Mouse (Mus musculus) MEL (cell line): ENCODE results near the gene Olfr272. TPM values are rescaled to one million over a fixed set of nuclear protein-coding genes. Genes with fewer than 3 reads are reported as not detected.
A peak's percentile ranks its signal among the peaks of the same experiment; 100 is the strongest.

ENCODE experiments used
- DNase-seq: peaks from one replicate; pipeline ENCODE4 v3.0.0; 2011; ENCODE audit warnings: low read depth, low spot score
- H3K27ac ChIP-seq: 2 replicates; pipeline ENCODE4 v1.5.1; 2012; ENCODE audit warnings: low read depth, mild to moderate bottlenecking, control low read depth, low read length, moderate library complexity; ENCODE audit not compliant: control insufficient read depth
- H3K27me3 ChIP-seq, 2 experiments: fragments of 150-350 bp in 1 of 2; sonication (generic) in 1 of 2; 2 replicates each; pipeline ENCODE4 v1.6.1; 2012; ENCODE audit warnings: low read length in 2 of 2, mild to moderate bottlenecking in 2 of 2, improper control_type of control experiment in 1 of 2, moderate library complexity in 1 of 2; ENCODE audit not compliant: insufficient read depth in 2 of 2, control insufficient read depth in 1 of 2
- H3K36me3 ChIP-seq, 2 experiments: 2 replicates each; pipeline ENCODE4 v1.6.1; 2012 to 2014; ENCODE audit warnings: low read length in 2 of 2, improper control_type of control experiment in 1 of 2, inconsistent platforms in 1 of 2, mild to moderate bottlenecking in 1 of 2; ENCODE audit not compliant: insufficient read depth in 2 of 2, control insufficient read depth in 1 of 2
- H3K4me1 ChIP-seq, 2 experiments: fragments of 150-350 bp in 1 of 2; sonication (generic) in 1 of 2; 2 replicates each; pipeline ENCODE4 v1.6.1; 2012; ENCODE audit warnings: low read length in 2 of 2, improper control_type of control experiment in 1 of 2, mild to moderate bottlenecking in 1 of 2; ENCODE audit not compliant: insufficient read depth in 2 of 2, control insufficient read depth in 1 of 2
- H3K4me3 ChIP-seq, 2 experiments: fragments of 150-350 bp in 1 of 2; sonication (generic) in 1 of 2; 2 replicates each; pipeline ENCODE4 v1.5.1; 2012; ENCODE audit warnings: low read depth in 2 of 2, low read length in 2 of 2, mild to moderate bottlenecking in 2 of 2, moderate library complexity in 2 of 2, control low read depth in 1 of 2, improper control_type of control experiment in 1 of 2; ENCODE audit not compliant: control insufficient read depth in 1 of 2, insufficient read depth in 1 of 2
- H3K79me2 ChIP-seq: 2 replicates; pipeline ENCODE4 v1.6.1; 2012; ENCODE audit warnings: mild to moderate bottlenecking, low read length, moderate library complexity; ENCODE audit not compliant: control insufficient read depth, poor library complexity, insufficient read depth
- H3K9ac ChIP-seq: 2 replicates; pipeline ENCODE4 v1.6.1; 2012; ENCODE audit warnings: low read depth, mild to moderate bottlenecking, control low read depth, low read length, moderate library complexity; ENCODE audit not compliant: control insufficient read depth, poor library complexity, severe bottlenecking
- H3K9me3 ChIP-seq: fragments of 150-350 bp; sonication (generic); replicated peaks from 2 replicates; pipeline ENCODE4 v1.6.1; 2012; ENCODE audit warnings: mild to moderate bottlenecking, low read length, improper control_type of control experiment, moderate library complexity; ENCODE audit not compliant: insufficient read depth
- CHD1 ChIP-seq: IDR thresholded peaks from 2 replicates; pipeline ENCODE4 v1.6.1; 2012; ENCODE audit warnings: low read depth, mild to moderate bottlenecking, inconsistent platforms, low read length, improper control_type of control experiment
- EP300 ChIP-seq, 2 experiments: IDR thresholded peaks; 2 replicates each; pipeline ENCODE4 v1.6.1; 2011; ENCODE audit warnings: improper control_type of control experiment in 2 of 2, low read length in 2 of 2, low read depth in 1 of 2, mild to moderate bottlenecking in 1 of 2
- MAFK ChIP-seq: IDR thresholded peaks from 2 replicates; pipeline ENCODE4 v1.6.1; 2011; ENCODE audit warnings: low read depth, mild to moderate bottlenecking, low read length, improper control_type of control experiment, borderline replicate concordance
- MAZ ChIP-seq: IDR thresholded peaks from 2 replicates; pipeline ENCODE4 v1.6.1; 2012; ENCODE audit warnings: low read depth, mild to moderate bottlenecking, inconsistent platforms, low read length, improper control_type of control experiment
- MYB ChIP-seq: IDR thresholded peaks from 2 replicates; pipeline ENCODE4 v1.6.1; 2011; ENCODE audit warnings: mild to moderate bottlenecking, low read depth, low read length, improper control_type of control experiment
- NELFE ChIP-seq: IDR thresholded peaks from 2 replicates; pipeline ENCODE4 v1.6.1; 2011; ENCODE audit warnings: low read depth, low read length, improper control_type of control experiment
- NRF1 ChIP-seq: IDR thresholded peaks from 2 replicates; pipeline ENCODE4 v1.6.1; 2014; ENCODE audit warnings: low read depth, mild to moderate bottlenecking, inconsistent platforms, low read length, improper control_type of control experiment, moderate library complexity; ENCODE audit not compliant: poor library complexity, insufficient read depth, severe bottlenecking
- POLR2A ChIP-seq, 2 experiments: IDR thresholded peaks; 2 replicates each; pipeline ENCODE4 v1.6.1; 2011 to 2012; ENCODE audit warnings: low read length in 2 of 2, mild to moderate bottlenecking in 2 of 2, control low read depth in 1 of 2, improper control_type of control experiment in 1 of 2, low read depth in 1 of 2, moderate library complexity in 1 of 2; ENCODE audit not compliant: control insufficient read depth in 1 of 2, insufficient read depth in 1 of 2, poor library complexity in 1 of 2
- POLR2AphosphoS2 ChIP-seq: IDR thresholded peaks from 2 replicates; pipeline ENCODE4 v1.6.1; 2011; ENCODE audit warnings: low read length, improper control_type of control experiment
- SMC3 ChIP-seq: IDR thresholded peaks from 2 replicates; pipeline ENCODE4 v1.6.1; 2011; ENCODE audit warnings: low read depth, low read length, improper control_type of control experiment
- TCF12 ChIP-seq: IDR thresholded peaks from 2 replicates; pipeline ENCODE4 v1.6.1; 2014; ENCODE audit warnings: low read depth, mild to moderate bottlenecking, inconsistent platforms, low read length, improper control_type of control experiment, moderate library complexity
- ZKSCAN1 ChIP-seq: IDR thresholded peaks from 2 replicates; pipeline ENCODE4 v1.6.1; 2012; ENCODE audit warnings: low read depth, mild to moderate bottlenecking, inconsistent platforms, low read length, improper control_type of control experiment, moderate library complexity
- ZNF384 ChIP-seq: IDR thresholded peaks from 2 replicates; pipeline ENCODE4 v1.6.1; 2012; ENCODE audit warnings: low read depth, mild to moderate bottlenecking, inconsistent platforms, low read length, improper control_type of control experiment
- polyA plus RNA-seq, 2 experiments: library from polyadenylated mRNA; stranded (reverse) in 1 of 2; unstranded in 1 of 2; fragments of >175 nt in 1 of 2; fragments of >200 nt in 1 of 2; gene quantifications; 2 replicates each; pipeline versions ENCODE4 v1.2.1 to v1.2.4; 2012; ENCODE audit warnings: low replicate concordance in 2 of 2, low read depth in 1 of 2; ENCODE audit not compliant: insufficient read length in 2 of 2, insufficient read depth in 1 of 2, missing spikeins in 1 of 2
- total RNA-seq: library from RNA; depleted of rRNA; stranded (reverse); fragments of 300-350 nt; gene quantifications from 2 replicates; pipeline ENCODE4 v1.2.3, GENCODE M21; 2012

The Olfr272 gene
- total and polyA plus RNA-seq, 3 experiments: not detected

- Histone ChIP-seq H3K4me1 (no peaks in the 10 kb centered on the region; a peak in 2 of 4 replicates), H3K27me3 (no peaks in the 10 kb centered on the region), H3K79me2 (no peaks in the 10 kb centered on the region), H3K9me3 (no peaks in the 10 kb centered on the region), H3K9ac (no peak overlapping the region), H3K36me3 (no peaks in the 10 kb centered on the region), H3K4me3 (no peak overlapping the region; a peak in 1 of 4 replicates), H3K27ac (no peak overlapping the region)
- DNase-seq: peak; percentile 29
- TF ChIP-seq NELFE: no peak
- TF ChIP-seq ZKSCAN1: no peak
- TF ChIP-seq MAFK: peak; percentile 61; the same call in 1 of the 2 replicates
- TF ChIP-seq MYB: peak; percentile 54; the same call in 1 of the 2 replicates
- 0 out of 4 replicates have a peak, but pooled peaks of 1 of the 2 experiments have one; percentile 43 for TF ChIP-seq EP300 (IDR thresholded peaks at IDR 0.05; ENCODE audit: low read depth in 1 of 2, low read length in 2 of 2)
- TF ChIP-seq, all 39 proteins: peak for 3
Measured at GRCm38 (mm10) chr4:52916659-52917310, 2.2 kb downstream of the Olfr272 start.

- Histone ChIP-seq H3K27me3 (no peaks in the 10 kb centered on the region; a peak in 1 of 4 replicates), H3K4me1 (peaks cover 0 to 2% of the 10 kb centered on the region in 2 experiments; a peak in 2 of 4 replicates), H3K4me3 (no peak overlapping the region), H3K9ac (no peak overlapping the region), H3K79me2 (no peaks in the 10 kb centered on the region), H3K9me3 (no peaks in the 10 kb centered on the region), H3K36me3 (no peaks in the 10 kb centered on the region), H3K27ac (no peak overlapping the region)
- TF ChIP-seq NRF1 (no peak), POLR2AphosphoS2 (no peak)
- DNase-seq: no peak
Measured at GRCm38 (mm10) chr4:52912409-52912808, 6.6 kb downstream of the Olfr272 start.

- Histone ChIP-seq H3K27ac (no peak overlapping the region), H3K9ac (no peak overlapping the region), H3K79me2 (no peaks in the 10 kb centered on the region), H3K4me1 (peaks cover 0 to 2% of the 10 kb centered on the region in 2 experiments; a peak in 1 of 4 replicates), H3K4me3 (no peak overlapping the region), H3K9me3 (no peaks in the 10 kb centered on the region), H3K27me3 (no peaks in the 10 kb centered on the region; a peak in 1 of 4 replicates), H3K36me3 (no peaks in the 10 kb centered on the region)
- peak; percentile 20 for DNase-seq
- TF ChIP-seq ZNF384: no peak
- TF ChIP-seq TCF12: no peak
- no peak for TF ChIP-seq MAZ
- no peak for TF ChIP-seq SMC3
- no peak for TF ChIP-seq MAFK
- no peak for TF ChIP-seq POLR2A (IDR thresholded peaks at IDR 0.05; ENCODE audit: control insufficient read depth in 1 of 2, insufficient read depth in 1 of 2, low read depth in 1 of 2, low read length in 2 of 2, poor library complexity in 1 of 2)
- no peak; a peak in 1 of 4 replicates for TF ChIP-seq EP300 (IDR thresholded peaks at IDR 0.05; ENCODE audit: low read depth in 1 of 2, low read length in 2 of 2)
- TF ChIP-seq ZKSCAN1: no peak
- TF ChIP-seq MYB: no peak
- no peak for TF ChIP-seq CHD1
Measured at GRCm38 (mm10) chr4:52909542-52909941, 9.4 kb downstream of the Olfr272 start.
